Mouse (Mus musculus): ENCODE results near the gene Adcyap1r1. TPM values are rescaled to one million over a fixed set of nuclear protein-coding genes. Genes with fewer than 3 reads are reported as not detected.

Adcyap1r1 gene
- polyA plus RNA-seq, 1 experiment from 2014 or later = 30.5 TPM

GRCm38 (mm10) chr6:55506519-55506918 is 54.7 kb downstream of the Adcyap1r1 start:
- no peak overlapping the region for H3K9ac ChIP-seq (replicated peaks)
- no peak overlapping the region for H3K4me2 ChIP-seq (replicated peaks)
- H3K27ac ChIP-seq (replicated peaks) = no peak overlapping the region
- no peaks in the 10 kb centered on the region for H3K9me3 ChIP-seq
- peaks cover 3% of the 10 kb centered on the region; the same call in 1 of the 2 replicates for H3K4me1 ChIP-seq
- no peak overlapping the region for H3K4me3 ChIP-seq
- H3K36me3 ChIP-seq = no peaks in the 10 kb centered on the region
- WGBS = 80% methylated on average over 4 of the region's 4 CpGs
- no peaks in the 10 kb centered on the region for H3K27me3 ChIP-seq
- no peak for ATAC-seq (ENCODE audit: low FRiP score, low read depth)

GRCm38 (mm10) chr6:55509130-55509870 is 57.5 kb downstream of the Adcyap1r1 start:
- H3K9me3 ChIP-seq = no peaks in the 10 kb centered on the region
- peaks cover 11% of the 10 kb centered on the region for H3K4me1 ChIP-seq
- H3K4me3 ChIP-seq = no peak overlapping the region
- no peaks in the 10 kb centered on the region for H3K36me3 ChIP-seq
- H3K4me2 ChIP-seq (replicated peaks) = no peak overlapping the region
- no peaks in the 10 kb centered on the region for H3K27me3 ChIP-seq
- ATAC-seq (ENCODE audit: low FRiP score, low read depth) = no peak
- 90% methylated on average over 6 of the region's 6 CpGs for WGBS
- no peak overlapping the region for H3K27ac ChIP-seq (replicated peaks)
- no peak overlapping the region for H3K9ac ChIP-seq (replicated peaks)

DNA sequence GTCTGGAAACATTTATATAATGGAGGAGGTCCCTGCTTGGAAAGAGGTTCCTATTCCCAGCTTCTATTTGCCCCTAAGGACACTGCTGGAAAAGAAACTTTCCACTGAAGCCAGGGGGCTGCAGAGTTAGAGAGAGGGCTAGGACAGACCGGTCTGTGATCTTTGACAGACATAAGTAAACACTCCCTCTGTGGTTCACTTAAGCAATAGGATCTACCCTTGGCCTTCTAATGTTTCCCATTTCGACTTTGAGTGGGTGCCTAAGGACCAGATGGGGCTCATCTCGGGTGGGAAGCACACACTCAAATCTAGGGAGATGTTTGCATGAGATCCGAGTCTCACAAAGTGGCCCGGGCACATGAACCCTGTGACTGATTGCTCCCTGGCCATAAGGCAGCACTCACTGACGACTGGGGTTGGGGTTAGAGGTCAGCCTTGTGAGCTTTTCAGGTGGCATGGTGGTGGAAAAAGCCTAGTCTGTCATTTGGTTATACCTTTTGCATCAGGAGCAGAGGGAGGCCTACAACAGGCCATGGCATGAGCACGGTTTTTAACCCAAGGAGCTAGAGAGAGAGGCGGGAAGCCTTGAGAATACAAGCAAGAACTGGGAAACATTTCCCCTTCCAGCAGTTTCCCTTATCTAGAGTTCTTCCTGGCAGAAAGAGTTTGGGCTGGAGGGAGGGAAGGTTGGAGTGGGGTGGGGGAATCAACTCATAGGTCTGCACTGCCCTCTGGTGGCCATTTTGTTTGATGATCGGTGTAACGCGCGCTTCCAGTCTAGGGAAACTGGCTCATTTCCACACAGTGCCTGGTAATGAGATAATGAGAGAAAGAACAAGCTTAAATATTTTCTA is 59.7 kb downstream of the Adcyap1r1 start:
- Histone ChIP-seq H3K4me2 (replicated peaks) (peak overlapping the region; percentile 16; the same call in 1 of the 2 replicates), H3K4me1 (peaks cover 11% of the 10 kb centered on the region), H3K9ac (replicated peaks) (no peak overlapping the region), H3K27me3 (no peaks in the 10 kb centered on the region), H3K27ac (replicated peaks) (no peak overlapping the region), H3K4me3 (no peak overlapping the region), H3K36me3 (no peaks in the 10 kb centered on the region), H3K9me3 (0 out of 2 replicates have a peak, but pooled peaks cover 5% of the 10 kb centered on the region)
- 38% methylated on average over 12 of the region's 12 CpGs for WGBS
- ATAC-seq (ENCODE audit: low FRiP score, low read depth) = peak; percentile 86

DNA sequence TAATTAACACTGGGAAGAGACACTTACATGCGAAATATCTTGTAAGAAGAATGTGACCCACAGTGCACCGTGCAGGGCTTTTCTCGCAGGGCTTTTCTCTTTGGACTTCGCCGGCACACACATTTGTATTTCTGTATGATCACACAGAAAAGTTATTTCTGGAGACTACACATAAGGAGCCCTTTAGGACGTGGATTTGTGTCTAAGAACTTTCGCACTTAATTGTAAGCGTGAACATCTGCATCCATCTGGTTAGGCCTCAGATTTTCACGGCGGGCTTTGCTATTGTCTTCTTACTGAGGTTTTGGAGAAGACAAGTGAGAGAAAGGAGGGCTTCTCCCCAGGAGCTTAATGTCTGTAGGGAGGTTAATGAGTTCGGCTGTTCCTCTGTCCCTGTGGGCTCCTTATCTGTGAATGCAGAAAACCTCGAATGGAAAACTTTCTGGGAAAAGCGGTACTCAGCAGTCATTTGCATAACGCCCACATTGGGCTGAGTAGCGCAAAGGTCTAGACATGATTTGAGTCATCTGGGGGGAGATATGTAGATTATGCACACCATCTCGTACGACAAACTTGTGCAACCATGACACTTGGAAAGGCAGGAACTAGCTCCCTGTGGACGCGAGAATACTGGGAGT is 60.4 kb downstream of the Adcyap1r1 start:
- Histone ChIP-seq H3K9ac (replicated peaks) (no peak overlapping the region), H3K36me3 (no peaks in the 10 kb centered on the region), H3K27me3 (no peaks in the 10 kb centered on the region), H3K4me2 (replicated peaks) (peak overlapping the region; percentile 16; the same call in 1 of the 2 replicates), H3K4me1 (peaks cover 11% of the 10 kb centered on the region), H3K4me3 (no peak overlapping the region), H3K9me3 (0 out of 2 replicates have a peak, but pooled peaks cover 5% of the 10 kb centered on the region), H3K27ac (replicated peaks) (no peak overlapping the region)
- WGBS = 35% methylated on average over 19 of the region's 19 CpGs
- peak; percentile 60 for ATAC-seq (ENCODE audit: low FRiP score, low read depth)

- whole genome bisulfite sequencing = 63% methylated on average over 5 of the region's 5 CpGs
- Histone ChIP-seq H3K9me3 (0 out of 2 replicates have a peak, but pooled peaks cover 5% of the 10 kb centered on the region), H3K9ac (replicated peaks) (no peak overlapping the region), H3K4me1 (peaks cover 11% of the 10 kb centered on the region), H3K27ac (replicated peaks) (no peak overlapping the region), H3K4me3 (no peak overlapping the region), H3K36me3 (no peaks in the 10 kb centered on the region), H3K4me2 (replicated peaks) (no peak overlapping the region), H3K27me3 (no peaks in the 10 kb centered on the region)
- ATAC-seq (ENCODE audit: low FRiP score, low read depth) = no peak
These were observed 61.7 kb downstream of the Adcyap1r1 start for GRCm38 (mm10) chr6:55513477-55513876.

GRCm38 (mm10) chr6:55519605-55520201 is 67.9 kb downstream of the Adcyap1r1 start:
- Histone ChIP-seq H3K27ac (replicated peaks) (no peak overlapping the region), H3K36me3 (no peaks in the 10 kb centered on the region), H3K9me3 (0 out of 2 replicates have a peak, but pooled peaks cover 5% of the 10 kb centered on the region), H3K27me3 (no peaks in the 10 kb centered on the region), H3K9ac (replicated peaks) (no peak overlapping the region; the same call in 1 of the 2 replicates), H3K4me2 (replicated peaks) (peak overlapping the region; percentile 42), H3K4me3 (peak overlapping the region; percentile 20; the same call in 1 of the 2 replicates), H3K4me1 (no peaks in the 10 kb centered on the region)
- 18% methylated on average over 11 of the region's 11 CpGs for WGBS
- ATAC-seq (ENCODE audit: low FRiP score, low read depth) = peak; percentile 94

DNA sequence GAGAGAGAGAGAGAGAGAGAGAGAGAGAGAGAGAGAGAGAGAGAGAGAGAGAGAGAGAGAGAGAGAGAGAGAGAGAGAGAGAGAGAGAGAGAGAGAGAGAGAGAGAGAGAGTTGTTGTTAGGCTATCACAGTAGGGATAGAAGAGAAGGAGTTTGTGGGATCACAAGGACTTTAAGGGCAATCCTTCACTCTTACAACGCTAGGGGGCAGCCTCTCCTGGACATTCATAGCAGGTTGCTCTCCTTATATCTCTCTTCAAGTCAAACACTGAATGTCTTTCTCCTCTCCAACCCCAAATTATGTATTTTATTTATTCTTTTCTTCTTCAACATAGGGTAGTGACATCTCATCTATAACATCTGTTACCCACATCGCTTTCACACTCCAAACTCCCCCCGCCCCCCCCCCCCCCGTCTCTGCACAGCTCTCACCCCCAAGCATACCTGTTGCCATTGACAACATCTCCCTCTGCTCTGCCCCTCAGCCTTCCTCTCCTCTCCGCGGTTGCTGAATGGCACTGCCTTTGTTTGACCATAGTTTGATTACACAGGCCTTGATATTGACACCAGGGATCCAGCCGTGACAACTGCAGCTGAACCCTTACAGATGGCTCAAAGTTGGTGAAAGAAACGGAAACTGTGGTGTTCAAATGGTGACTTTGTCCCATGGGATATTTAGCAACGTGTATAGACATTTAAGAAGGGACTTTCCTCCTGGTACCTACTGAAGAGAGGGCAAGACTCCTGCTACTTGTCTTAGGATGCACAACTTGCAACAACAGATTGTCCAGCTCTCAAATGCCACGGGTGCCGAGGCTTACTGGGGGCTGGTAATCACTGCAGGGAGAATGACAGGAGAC is 68.7 kb downstream of the Adcyap1r1 start:
- H3K4me1 ChIP-seq = no peaks in the 10 kb centered on the region
- H3K9ac ChIP-seq (replicated peaks) = no peak overlapping the region; the same call in 1 of the 2 replicates
- ATAC-seq (ENCODE audit: low FRiP score, low read depth) = peak; percentile 76
- H3K27ac ChIP-seq (replicated peaks) = no peak overlapping the region
- H3K9me3 ChIP-seq = no peaks in the 10 kb centered on the region
- H3K36me3 ChIP-seq = no peaks in the 10 kb centered on the region
- peak overlapping the region; percentile 42 for H3K4me2 ChIP-seq (replicated peaks)
- 38% methylated on average over 10 of the region's 11 CpGs for WGBS
- H3K27me3 ChIP-seq = no peaks in the 10 kb centered on the region
- H3K4me3 ChIP-seq = peak overlapping the region; percentile 20; the same call in 1 of the 2 replicates

GRCm38 (mm10) chr6:55536469-55536868 is 84.7 kb downstream of the Adcyap1r1 start:
- Histone ChIP-seq H3K4me2 (replicated peaks) (no peak overlapping the region), H3K36me3 (no peaks in the 10 kb centered on the region), H3K27ac (replicated peaks) (no peak overlapping the region), H3K4me1 (peaks cover 8% of the 10 kb centered on the region), H3K4me3 (no peak overlapping the region), H3K27me3 (no peaks in the 10 kb centered on the region), H3K9ac (replicated peaks) (no peak overlapping the region), H3K9me3 (no peaks in the 10 kb centered on the region)
- no peak for ATAC-seq (ENCODE audit: low FRiP score, low read depth)
- WGBS = 85% methylated on average over 2 of the region's 2 CpGs

GRCm38 (mm10) chr6:55539196-55539595 is 87.4 kb downstream of the Adcyap1r1 start:
- Histone ChIP-seq H3K27me3 (no peaks in the 10 kb centered on the region), H3K27ac (replicated peaks) (no peak overlapping the region), H3K4me3 (no peak overlapping the region), H3K36me3 (no peaks in the 10 kb centered on the region), H3K9ac (replicated peaks) (no peak overlapping the region), H3K4me2 (replicated peaks) (peak overlapping the region; percentile 24), H3K4me1 (peaks cover 8% of the 10 kb centered on the region), H3K9me3 (no peaks in the 10 kb centered on the region)
- WGBS = 34% methylated on average over 10 of the region's 10 CpGs
- ATAC-seq (ENCODE audit: low FRiP score, low read depth) = peak; percentile 52

DNA sequence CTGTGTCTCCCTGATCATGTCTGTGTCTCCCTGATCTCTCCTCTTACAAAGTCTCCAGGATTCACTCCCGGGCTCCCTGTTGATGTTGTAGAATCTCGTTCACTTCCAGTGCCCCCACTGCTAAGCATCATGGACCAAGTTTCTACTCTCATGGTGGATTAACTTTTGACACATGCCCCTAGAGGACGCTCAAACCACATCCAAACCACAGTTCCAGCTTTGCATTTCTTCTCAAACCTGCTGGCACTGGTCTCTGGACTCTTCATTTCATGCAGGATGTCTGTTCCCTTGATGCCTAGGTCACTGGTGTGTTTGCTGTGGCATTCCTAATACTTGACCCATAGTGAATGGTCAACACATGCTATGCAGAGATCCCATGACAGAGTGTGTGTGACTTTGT is 90.6 kb downstream of the Adcyap1r1 start:
- no peaks in the 10 kb centered on the region for H3K36me3 ChIP-seq
- no peak overlapping the region for H3K4me2 ChIP-seq (replicated peaks)
- H3K4me1 ChIP-seq = peaks cover 8% of the 10 kb centered on the region
- H3K27me3 ChIP-seq = no peaks in the 10 kb centered on the region
- H3K9me3 ChIP-seq = no peaks in the 10 kb centered on the region
- no peak overlapping the region for H3K27ac ChIP-seq (replicated peaks)
- no peak for ATAC-seq (ENCODE audit: low FRiP score, low read depth)
- no peak overlapping the region for H3K9ac ChIP-seq (replicated peaks)
- no peak overlapping the region for H3K4me3 ChIP-seq
- 54% methylated on average over 3 of the region's 3 CpGs for WGBS

- 90% methylated on average over 4 of the region's 4 CpGs for WGBS
These were observed 91.6 kb downstream of the Adcyap1r1 start for GRCm38 (mm10) chr6:55543345-55543744.

More at GRCm38 (mm10) chr6:55543345-55543744, 91.6 kb downstream of the Adcyap1r1 start:
- ATAC-seq (ENCODE audit: low FRiP score, low read depth) = no peak
- Histone ChIP-seq H3K27me3 (no peaks in the 10 kb centered on the region), H3K36me3 (no peaks in the 10 kb centered on the region), H3K9me3 (no peaks in the 10 kb centered on the region), H3K27ac (replicated peaks) (no peak overlapping the region), H3K4me3 (no peak overlapping the region), H3K4me1 (peaks cover 8% of the 10 kb centered on the region), H3K9ac (replicated peaks) (no peak overlapping the region), H3K4me2 (replicated peaks) (no peak overlapping the region)
